Mouse (Mus musculus): ENCODE data around the gene Tulp2. TPM values are rescaled to one million over a fixed set of nuclear protein-coding genes. Genes with fewer than 3 reads are reported as not detected.

The Tulp2 gene
- polyA plus RNA-seq, 1 experiment from 2014 or later = 1.7 TPM

GRCm38 (mm10) chr7:45538163-45539041, 56.7 kb downstream of the Tulp2 start:
- peak overlapping the region; percentile 44 for H3K4me3 ChIP-seq (ENCODE audit: low read depth, low read length)
- no peak overlapping the region for H3K27ac ChIP-seq (ENCODE audit: low read length)
- no peaks in the 10 kb centered on the region for H3K36me3 ChIP-seq (ENCODE audit: control insufficient read depth, insufficient read depth, low read length)
- H3K27me3 ChIP-seq (ENCODE audit: control insufficient read depth, insufficient read depth, low read length) = no peaks in the 10 kb centered on the region
- WGBS = 4% methylated on average over 28 of the region's 29 CpGs
- H3K9me3 ChIP-seq (ENCODE audit: control insufficient read depth, low read depth, low read length) = no peaks in the 10 kb centered on the region
- peak overlapping the region; percentile 56 for H3K4me2 ChIP-seq (replicated peaks; ENCODE audit: low read depth, low read length)
- ATAC-seq (ENCODE audit: insufficient number of reproducible peaks, insufficient read depth, low FRiP score, low read depth) = peak; percentile 70; the same call in 1 of the 2 replicates
- H3K9ac ChIP-seq (replicated peaks; ENCODE audit: low read depth, low read length) = peak overlapping the region; percentile 4; the same call in 1 of the 2 replicates
- peaks cover 4% of the 10 kb centered on the region; the same call in 1 of the 2 replicates for H3K4me1 ChIP-seq (ENCODE audit: control insufficient read depth, insufficient read depth, low read length)

- no peak overlapping the region for H3K4me2 ChIP-seq (replicated peaks; ENCODE audit: low read depth, low read length)
Observed at GRCm38 (mm10) chr7:45539095-45539494, 57.4 kb downstream of the Tulp2 start.

GRCm38 (mm10) chr7:45540213-45540612, 58.5 kb downstream of the Tulp2 start:
- WGBS = 67% methylated on average over 2 of the region's 2 CpGs
- Histone ChIP-seq H3K9ac (replicated peaks; ENCODE audit: low read depth, low read length) (no peak overlapping the region), H3K27me3 (ENCODE audit: control insufficient read depth, insufficient read depth, low read length) (no peaks in the 10 kb centered on the region), H3K4me3 (ENCODE audit: low read depth, low read length) (no peak overlapping the region), H3K36me3 (ENCODE audit: control insufficient read depth, insufficient read depth, low read length) (no peaks in the 10 kb centered on the region), H3K4me1 (ENCODE audit: control insufficient read depth, insufficient read depth, low read length) (peaks cover 4% of the 10 kb centered on the region; the same call in 1 of the 2 replicates), H3K4me2 (replicated peaks; ENCODE audit: low read depth, low read length) (no peak overlapping the region), H3K27ac (ENCODE audit: low read length) (no peak overlapping the region), H3K9me3 (ENCODE audit: control insufficient read depth, low read depth, low read length) (no peaks in the 10 kb centered on the region)
- no peak for ATAC-seq (ENCODE audit: insufficient number of reproducible peaks, insufficient read depth, low FRiP score, low read depth)

More at GRCm38 (mm10) chr7:45539095-45539494, 57.4 kb downstream of the Tulp2 start:
- peaks cover 4% of the 10 kb centered on the region; the same call in 1 of the 2 replicates for H3K4me1 ChIP-seq (ENCODE audit: control insufficient read depth, insufficient read depth, low read length)
- H3K9ac ChIP-seq (replicated peaks; ENCODE audit: low read depth, low read length) = no peak overlapping the region
- WGBS = 83% methylated on average over 3 of the region's 3 CpGs
- no peak overlapping the region for H3K4me3 ChIP-seq (ENCODE audit: low read depth, low read length)
- H3K9me3 ChIP-seq (ENCODE audit: control insufficient read depth, low read depth, low read length) = no peaks in the 10 kb centered on the region
- no peak overlapping the region for H3K27ac ChIP-seq (ENCODE audit: low read length)
- ATAC-seq (ENCODE audit: insufficient number of reproducible peaks, insufficient read depth, low FRiP score, low read depth) = no peak
- no peaks in the 10 kb centered on the region for H3K36me3 ChIP-seq (ENCODE audit: control insufficient read depth, insufficient read depth, low read length)
- no peaks in the 10 kb centered on the region for H3K27me3 ChIP-seq (ENCODE audit: control insufficient read depth, insufficient read depth, low read length)

- no peak overlapping the region for H3K27ac ChIP-seq (ENCODE audit: low read length)
- no peak for ATAC-seq (ENCODE audit: insufficient number of reproducible peaks, insufficient read depth, low FRiP score, low read depth)
- no peak overlapping the region for H3K9ac ChIP-seq (replicated peaks; ENCODE audit: low read depth, low read length)
- no peaks in the 10 kb centered on the region for H3K9me3 ChIP-seq (ENCODE audit: control insufficient read depth, low read depth, low read length)
- H3K36me3 ChIP-seq (ENCODE audit: control insufficient read depth, insufficient read depth, low read length) = no peaks in the 10 kb centered on the region
- 72% methylated on average over 1 of the region's 1 CpGs for WGBS
- no peaks in the 10 kb centered on the region for H3K27me3 ChIP-seq (ENCODE audit: control insufficient read depth, insufficient read depth, low read length)
- H3K4me2 ChIP-seq (replicated peaks; ENCODE audit: low read depth, low read length) = no peak overlapping the region
- H3K4me3 ChIP-seq (ENCODE audit: low read depth, low read length) = no peak overlapping the region
- no peaks in the 10 kb centered on the region for H3K4me1 ChIP-seq (ENCODE audit: control insufficient read depth, insufficient read depth, low read length)
Observed at GRCm38 (mm10) chr7:45544525-45544924, 62.8 kb downstream of the Tulp2 start.

- Histone ChIP-seq H3K4me1 (ENCODE audit: control insufficient read depth, insufficient read depth, low read length) (no peaks in the 10 kb centered on the region), H3K27ac (ENCODE audit: low read length) (no peak overlapping the region), H3K4me3 (ENCODE audit: low read depth, low read length) (no peak overlapping the region), H3K36me3 (ENCODE audit: control insufficient read depth, insufficient read depth, low read length) (no peaks in the 10 kb centered on the region), H3K9ac (replicated peaks; ENCODE audit: low read depth, low read length) (no peak overlapping the region), H3K4me2 (replicated peaks; ENCODE audit: low read depth, low read length) (no peak overlapping the region), H3K9me3 (ENCODE audit: control insufficient read depth, low read depth, low read length) (no peaks in the 10 kb centered on the region), H3K27me3 (ENCODE audit: control insufficient read depth, insufficient read depth, low read length) (no peaks in the 10 kb centered on the region)
- no peak for ATAC-seq (ENCODE audit: insufficient number of reproducible peaks, insufficient read depth, low FRiP score, low read depth)
- WGBS = 87% methylated on average over 16 of the region's 16 CpGs
Observed at GRCm38 (mm10) chr7:45549641-45550436, 68.2 kb downstream of the Tulp2 start.

- Histone ChIP-seq H3K9ac (replicated peaks; ENCODE audit: low read depth, low read length) (no peak overlapping the region), H3K4me3 (ENCODE audit: low read depth, low read length) (no peak overlapping the region), H3K27me3 (ENCODE audit: control insufficient read depth, insufficient read depth, low read length) (no peaks in the 10 kb centered on the region), H3K9me3 (ENCODE audit: control insufficient read depth, low read depth, low read length) (no peaks in the 10 kb centered on the region), H3K4me1 (ENCODE audit: control insufficient read depth, insufficient read depth, low read length) (no peaks in the 10 kb centered on the region), H3K27ac (ENCODE audit: low read length) (no peak overlapping the region), H3K36me3 (ENCODE audit: control insufficient read depth, insufficient read depth, low read length) (no peaks in the 10 kb centered on the region), H3K4me2 (replicated peaks; ENCODE audit: low read depth, low read length) (no peak overlapping the region)
- WGBS = 76% methylated on average over 11 of the region's 11 CpGs
- no peak for ATAC-seq (ENCODE audit: insufficient number of reproducible peaks, insufficient read depth, low FRiP score, low read depth)
Observed at GRCm38 (mm10) chr7:45550821-45551511, 69.3 kb downstream of the Tulp2 start.

GRCm38 (mm10) chr7:45551512-45551883, 69.8 kb downstream of the Tulp2 start:
- Histone ChIP-seq H3K36me3 (ENCODE audit: control insufficient read depth, insufficient read depth, low read length) (no peaks in the 10 kb centered on the region), H3K4me1 (ENCODE audit: control insufficient read depth, insufficient read depth, low read length) (no peaks in the 10 kb centered on the region), H3K4me3 (ENCODE audit: low read depth, low read length) (no peak overlapping the region), H3K9ac (replicated peaks; ENCODE audit: low read depth, low read length) (no peak overlapping the region), H3K27me3 (ENCODE audit: control insufficient read depth, insufficient read depth, low read length) (no peaks in the 10 kb centered on the region), H3K27ac (ENCODE audit: low read length) (no peak overlapping the region), H3K4me2 (replicated peaks; ENCODE audit: low read depth, low read length) (no peak overlapping the region), H3K9me3 (ENCODE audit: control insufficient read depth, low read depth, low read length) (no peaks in the 10 kb centered on the region)
- ATAC-seq (ENCODE audit: insufficient number of reproducible peaks, insufficient read depth, low FRiP score, low read depth) = no peak
- WGBS = 80% methylated on average over 8 of the region's 8 CpGs

- WGBS = 55% methylated on average over 8 of the region's 8 CpGs
- no peak for ATAC-seq (ENCODE audit: insufficient number of reproducible peaks, insufficient read depth, low FRiP score, low read depth)
Observed at GRCm38 (mm10) chr7:45553519-45553918, 71.8 kb downstream of the Tulp2 start.

More at GRCm38 (mm10) chr7:45553519-45553918, 71.8 kb downstream of the Tulp2 start:
- Histone ChIP-seq H3K9ac (replicated peaks; ENCODE audit: low read depth, low read length) (no peak overlapping the region), H3K36me3 (ENCODE audit: control insufficient read depth, insufficient read depth, low read length) (no peaks in the 10 kb centered on the region), H3K4me2 (replicated peaks; ENCODE audit: low read depth, low read length) (no peak overlapping the region), H3K9me3 (ENCODE audit: control insufficient read depth, low read depth, low read length) (no peaks in the 10 kb centered on the region), H3K27me3 (ENCODE audit: control insufficient read depth, insufficient read depth, low read length) (no peaks in the 10 kb centered on the region), H3K27ac (ENCODE audit: low read length) (no peak overlapping the region), H3K4me3 (ENCODE audit: low read depth, low read length) (no peak overlapping the region), H3K4me1 (ENCODE audit: control insufficient read depth, insufficient read depth, low read length) (no peaks in the 10 kb centered on the region)
